Mouse (Mus musculus): ENCODE data around the gene Atl1.

Gene Atl1

DNA sequence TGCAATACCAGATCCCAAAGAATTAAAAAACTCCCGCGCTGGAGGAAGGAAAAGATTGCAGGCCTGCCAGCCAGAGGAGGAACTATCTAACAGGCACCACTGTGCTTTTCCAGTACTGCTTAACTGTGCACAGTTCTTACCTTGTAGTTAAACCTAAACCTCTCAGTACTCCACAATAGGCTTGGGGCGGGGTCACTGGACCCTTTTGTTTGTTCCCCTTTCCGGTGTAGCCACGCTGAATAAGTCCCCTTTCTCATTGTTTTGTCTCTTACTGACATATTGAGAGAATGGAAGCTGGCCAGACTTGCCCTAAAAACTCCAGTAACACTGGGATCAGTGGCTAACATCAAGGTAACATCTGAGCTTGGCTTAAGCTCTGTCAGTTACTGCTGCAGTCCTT is 45.3 kb downstream of the Atl1 start:
- no peak for DNase-seq (ENCODE audit: extremely low read depth, insufficient read length, low spot score)

DNA sequence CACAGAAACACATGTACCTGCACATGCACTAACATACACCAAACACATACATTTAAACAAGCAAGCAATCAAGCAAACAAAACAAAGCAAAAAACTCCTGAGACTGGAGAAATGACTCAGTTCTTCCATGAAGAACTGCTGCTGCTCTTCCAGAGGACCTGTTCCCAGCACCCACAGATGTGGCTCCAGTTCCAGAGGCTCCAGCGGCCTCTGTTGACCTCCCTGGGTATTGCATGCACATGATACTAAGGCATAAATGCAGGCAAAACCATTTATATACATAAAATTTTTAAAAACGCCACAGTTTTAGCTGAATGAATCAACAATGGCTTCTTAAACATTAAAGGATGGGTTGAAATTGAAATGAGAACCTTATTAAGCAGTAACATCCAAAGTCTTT is 46.9 kb downstream of the Atl1 start:
- DNase-seq (ENCODE audit: extremely low read depth, insufficient read length, low spot score), result no peak

DNA sequence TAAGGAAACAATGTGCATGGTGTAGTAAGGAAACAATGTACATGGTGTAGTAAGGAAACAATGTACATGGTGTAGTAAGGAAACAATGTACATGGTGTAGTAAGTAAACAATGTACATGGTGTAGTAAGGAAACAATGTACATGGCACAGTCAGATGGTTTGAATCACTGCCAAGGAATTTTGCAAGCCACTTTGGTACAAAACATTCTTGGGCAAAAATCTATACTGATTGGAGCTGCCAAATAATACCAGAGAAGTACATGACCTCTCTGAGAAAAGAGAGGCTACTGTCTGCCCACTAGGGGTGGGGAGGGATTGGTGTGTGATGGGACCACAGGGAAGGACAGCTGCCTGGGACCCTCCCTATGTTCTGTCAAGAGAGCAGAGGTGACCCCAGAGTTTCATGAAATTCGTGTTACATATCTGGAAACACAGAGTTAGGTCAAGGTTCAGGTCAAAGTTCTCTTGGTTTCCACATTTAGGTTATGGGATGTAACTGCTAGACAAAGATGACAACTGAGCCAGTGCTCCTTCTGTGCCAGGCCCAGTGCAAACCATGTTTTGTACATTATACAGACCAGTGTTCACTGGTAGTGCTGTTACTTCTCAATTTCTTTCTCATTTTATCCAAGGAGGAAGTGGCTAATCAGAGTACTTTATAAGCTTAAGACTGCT is 49.4 kb downstream of the Atl1 start:
- no peak for DNase-seq (ENCODE audit: extremely low read depth, insufficient read length, low spot score)

DNA sequence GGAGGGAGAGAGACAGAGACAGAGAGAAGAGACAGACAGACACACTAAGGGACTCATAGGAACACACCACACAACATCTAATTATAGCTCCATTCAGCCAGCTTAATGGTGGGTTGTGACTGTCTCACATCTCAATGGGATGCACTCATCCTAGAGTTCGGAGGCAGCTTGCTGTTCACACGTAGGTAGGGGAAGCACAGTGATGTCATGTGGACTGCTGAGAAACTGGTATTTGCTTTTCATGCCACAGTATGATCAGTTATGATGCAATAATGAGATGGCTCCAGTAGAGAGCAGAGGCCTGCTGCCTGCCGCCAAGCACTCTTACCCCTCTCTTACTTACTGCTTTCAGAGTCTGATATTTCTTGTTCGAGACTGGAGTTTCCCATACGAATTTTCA is 53.4 kb downstream of the Atl1 start:
- DNase-seq (ENCODE audit: extremely low read depth, insufficient read length, low spot score), result no peak

DNA sequence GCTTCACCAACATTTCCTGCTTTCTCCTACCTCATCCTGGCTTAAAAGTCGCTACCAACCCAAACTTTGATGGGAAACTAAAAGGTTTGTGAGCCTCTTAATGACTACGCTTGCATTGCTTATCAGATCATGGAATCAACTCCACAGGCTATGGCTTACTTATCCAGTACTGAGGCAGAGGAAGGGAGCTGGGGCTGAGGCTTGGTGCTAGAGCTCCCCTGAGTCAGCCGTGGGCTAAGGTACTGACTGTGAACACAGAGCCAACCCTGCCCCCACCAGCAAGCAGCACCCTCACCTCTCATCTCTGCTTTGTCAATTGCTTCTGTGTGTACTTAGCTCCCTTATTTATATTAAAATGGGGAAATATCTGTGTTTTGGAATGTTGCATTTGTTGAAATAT is 55.1 kb downstream of the Atl1 start:
- no peak for DNase-seq (ENCODE audit: extremely low read depth, insufficient read length, low spot score)

DNA sequence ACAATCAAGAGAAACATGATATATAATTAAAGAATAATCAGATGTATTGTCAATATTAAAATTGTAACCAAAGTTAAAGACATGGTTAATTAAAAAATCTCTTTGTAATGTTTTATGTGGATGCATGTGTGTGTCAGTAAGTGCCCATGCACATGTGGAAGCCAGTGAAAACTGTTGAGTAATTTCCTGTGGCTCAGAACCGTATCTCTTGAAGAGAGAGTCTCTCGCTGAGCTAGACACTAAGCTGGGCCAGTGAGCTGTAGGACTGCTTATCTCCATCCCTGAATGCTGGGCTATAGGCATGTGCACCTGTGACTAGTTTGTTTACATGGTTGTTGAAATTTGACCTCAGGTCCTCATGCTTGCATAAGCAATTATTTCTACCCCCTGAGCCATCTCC is 65.0 kb downstream of the Atl1 start:
- no peak for DNase-seq (ENCODE audit: extremely low read depth, insufficient read length, low spot score)

DNA sequence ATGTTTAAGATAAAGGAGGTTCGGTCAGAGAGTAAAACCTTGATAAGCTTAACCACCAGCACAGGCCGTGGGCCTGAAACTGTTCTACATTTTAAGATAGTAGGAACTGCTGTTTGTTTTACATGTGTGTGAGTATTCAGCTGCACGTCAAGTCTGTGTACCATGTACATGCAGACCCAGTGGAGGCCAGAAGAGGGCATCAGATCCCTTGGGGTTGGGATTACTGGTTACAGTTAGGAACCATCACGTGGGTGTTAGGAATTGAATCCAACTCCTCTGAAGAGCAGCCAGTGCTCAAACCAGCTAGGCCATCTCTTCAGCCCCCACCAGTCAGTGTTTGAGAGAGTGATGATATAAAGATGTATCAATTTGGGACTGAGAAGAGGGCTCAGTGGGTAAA is 70.1 kb downstream of the Atl1 start:
- no peak for DNase-seq (ENCODE audit: extremely low read depth, insufficient read length, low spot score)

DNA sequence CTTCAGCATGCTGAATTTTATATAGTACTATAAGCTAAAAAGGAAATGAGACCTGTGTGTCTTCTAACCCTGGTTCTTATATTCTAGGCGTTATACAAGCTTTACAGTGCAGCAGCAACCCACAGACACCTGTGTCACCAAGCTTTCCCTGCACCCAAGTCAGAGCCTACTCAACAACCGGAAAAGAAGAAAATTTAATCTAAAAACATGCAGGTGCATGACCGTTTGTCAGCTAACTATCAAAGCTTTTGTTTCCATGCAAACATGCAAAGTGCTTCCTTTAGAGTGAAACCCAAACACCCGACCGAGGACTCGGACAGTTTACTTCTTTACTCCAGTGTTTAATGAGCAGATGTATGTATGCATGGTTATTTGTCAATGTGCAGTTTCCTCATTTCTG is 70.7 kb downstream of the Atl1 start:
- DNase-seq (ENCODE audit: extremely low read depth, insufficient read length, low spot score), result no peak

DNA sequence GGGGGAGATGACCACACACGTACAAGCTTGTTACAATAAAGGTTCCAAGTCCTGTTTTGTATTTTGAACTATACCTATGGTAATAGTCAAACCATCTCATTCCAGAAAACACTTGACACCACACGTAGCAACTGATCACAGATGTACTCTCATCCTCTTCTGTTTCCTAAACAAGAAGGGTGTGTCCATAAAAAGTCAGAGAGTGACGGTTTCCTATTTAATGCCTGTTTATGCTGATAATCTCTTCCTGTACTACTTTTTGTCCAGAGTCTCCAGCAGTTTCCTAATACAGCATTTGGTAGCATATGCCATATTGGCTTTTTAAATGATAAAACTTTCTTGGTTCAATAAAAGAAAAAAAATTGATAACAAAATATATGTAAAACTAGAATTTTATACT is 73.2 kb downstream of the Atl1 start:
- no peak for DNase-seq (ENCODE audit: extremely low read depth, insufficient read length, low spot score)

DNA sequence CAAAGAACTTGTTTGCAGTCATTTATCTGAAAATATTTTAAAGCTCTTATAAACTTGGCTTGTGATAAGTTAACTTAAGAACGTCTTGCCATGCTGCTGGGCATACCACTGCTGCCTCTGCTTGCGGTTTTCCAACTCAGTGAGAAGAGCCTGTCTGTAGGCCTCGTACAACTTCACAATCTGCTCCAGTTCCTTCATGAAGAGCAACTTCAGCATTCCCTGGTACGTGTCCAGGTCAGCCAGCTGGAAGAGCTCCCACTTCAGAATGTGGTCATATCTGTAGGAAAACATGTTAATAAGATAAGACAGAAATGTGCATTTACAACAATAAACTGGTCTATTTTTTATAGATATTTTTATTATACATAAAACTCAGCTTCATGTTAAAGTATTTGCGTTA is 73.7 kb downstream of the Atl1 start:
- DNase-seq (ENCODE audit: extremely low read depth, insufficient read length, low spot score), result no peak

DNA sequence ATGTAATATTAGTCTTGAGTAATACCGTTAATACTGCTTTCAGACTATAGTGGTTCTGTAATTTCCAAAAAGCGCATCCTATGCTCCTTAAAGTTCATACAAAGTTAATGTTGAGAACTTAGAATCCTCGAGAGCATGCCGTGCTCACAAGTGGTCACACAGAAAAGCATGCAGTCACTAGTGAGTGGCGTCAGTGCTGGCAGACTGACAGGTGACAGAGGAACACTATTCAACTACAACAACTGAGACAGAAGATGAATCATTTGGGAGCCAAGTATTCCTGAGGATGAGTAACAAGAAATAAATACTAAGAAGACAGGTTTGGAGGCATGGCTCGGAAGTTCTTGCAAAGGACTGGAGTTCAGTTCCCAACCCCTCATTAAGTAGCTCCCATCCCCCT is 74.7 kb downstream of the Atl1 start:
- no peak for DNase-seq (ENCODE audit: extremely low read depth, insufficient read length, low spot score)

DNA sequence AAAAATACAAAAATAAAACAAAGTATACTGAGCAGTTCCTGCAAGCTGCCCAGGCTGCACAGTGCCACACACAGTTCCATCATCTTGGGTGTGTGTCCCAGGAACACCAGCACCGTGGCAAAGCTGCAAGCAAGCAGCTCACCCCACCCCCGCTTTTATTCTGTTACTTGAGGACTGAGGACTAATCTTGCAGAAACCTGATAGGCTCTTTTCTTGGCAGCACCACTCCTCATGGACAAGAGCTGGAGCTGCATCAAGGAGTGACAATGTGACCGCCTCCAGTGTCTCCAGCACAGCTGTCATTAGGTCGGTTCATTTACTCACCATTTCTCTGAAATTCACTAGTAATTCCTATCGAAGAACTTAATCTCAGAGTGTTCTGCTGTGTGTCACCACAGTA is 75.7 kb downstream of the Atl1 start:
- DNase-seq (ENCODE audit: extremely low read depth, insufficient read length, low spot score), result no peak

DNA sequence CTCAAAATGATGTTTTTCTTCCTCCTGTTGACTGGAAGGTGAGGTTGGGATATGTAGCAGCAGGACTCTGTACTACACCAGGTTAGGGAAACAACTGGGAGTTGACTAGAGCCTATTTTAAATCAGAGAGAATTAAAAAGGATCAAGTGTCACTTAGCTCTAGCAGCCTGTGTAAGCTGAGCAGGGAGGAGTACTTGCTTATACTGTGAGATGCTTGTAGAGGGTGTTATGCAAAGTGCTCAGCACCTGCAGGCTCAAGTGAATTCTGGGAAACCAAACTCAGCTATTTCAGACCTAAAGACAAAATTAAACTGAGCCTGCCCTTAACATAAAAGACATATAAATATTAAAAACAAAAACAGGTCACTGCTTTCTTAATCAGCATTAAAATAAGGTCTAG is 81.3 kb downstream of the Atl1 start:
- no peak for DNase-seq (ENCODE audit: extremely low read depth, insufficient read length, low spot score)

DNA sequence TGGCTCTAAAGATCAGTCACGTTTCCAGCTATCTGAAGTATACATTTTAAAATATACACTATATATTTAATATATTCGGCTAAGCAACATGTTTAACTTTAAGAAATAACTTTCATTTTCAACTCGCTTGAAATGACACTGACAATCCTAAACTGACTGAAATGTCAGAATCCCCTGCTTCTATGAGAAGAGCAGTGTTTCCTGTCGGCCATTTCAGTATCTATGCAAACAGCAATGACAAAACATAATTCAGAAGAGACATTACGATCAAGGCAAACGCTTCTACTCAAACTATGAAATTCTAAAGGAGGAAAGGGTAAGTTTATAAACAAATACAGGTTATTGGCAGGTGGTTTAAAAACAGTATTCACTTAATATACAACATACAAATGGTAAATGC is 84.3 kb downstream of the Atl1 start:
- no peak for DNase-seq (ENCODE audit: extremely low read depth, insufficient read length, low spot score)

DNA sequence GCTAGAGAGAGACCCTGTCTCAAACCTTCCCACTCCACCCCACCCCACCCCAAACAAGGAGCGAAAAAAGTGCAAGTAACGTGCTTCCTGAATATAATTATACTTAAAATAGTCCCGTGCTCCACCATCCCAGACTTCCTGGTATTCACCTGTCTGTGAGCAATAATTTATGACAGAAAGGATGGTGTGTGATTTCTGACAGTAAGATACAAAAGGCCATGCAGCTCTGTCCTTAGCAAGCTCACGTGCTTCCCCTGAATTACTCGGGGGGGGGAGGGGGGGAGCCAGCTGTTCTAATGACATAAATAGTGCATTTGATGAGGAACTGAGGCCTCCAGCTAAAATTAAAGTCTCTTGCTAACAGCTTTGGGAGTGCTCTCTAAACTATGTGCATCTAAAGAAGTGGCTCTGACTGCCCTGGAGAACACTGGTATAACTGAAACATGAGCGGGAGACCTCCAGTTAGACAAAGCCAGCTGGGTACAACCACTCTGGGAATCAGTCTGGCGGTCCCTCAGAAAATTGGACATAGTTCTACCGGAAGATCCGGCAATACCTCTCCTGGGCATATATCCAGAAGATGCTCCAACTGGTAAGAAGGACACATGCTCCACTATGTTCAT is 85.1 kb downstream of the Atl1 start:
- no peak for DNase-seq (ENCODE audit: extremely low read depth, insufficient read length, low spot score)

DNA sequence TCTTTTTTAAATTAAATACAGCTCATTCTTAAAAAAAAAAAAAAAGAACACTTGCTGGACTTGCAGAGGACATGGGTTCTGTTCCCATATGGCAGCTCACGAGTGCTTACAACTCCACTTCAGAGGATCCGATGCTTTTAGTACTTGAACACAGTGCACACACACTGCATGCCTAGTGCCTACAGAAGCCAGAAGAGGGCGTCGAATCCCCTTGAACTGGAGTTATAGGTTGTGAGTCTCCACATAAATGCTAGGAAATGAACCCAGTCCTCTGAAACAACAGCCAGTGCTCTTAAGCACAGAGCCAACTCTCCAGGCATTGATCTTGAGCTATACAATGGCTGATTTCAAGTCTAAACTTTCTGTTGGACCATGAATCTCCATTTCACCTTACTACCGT is 90.5 kb downstream of the Atl1 start:
- DNase-seq (ENCODE audit: extremely low read depth, insufficient read length, low spot score), result no peak

DNA sequence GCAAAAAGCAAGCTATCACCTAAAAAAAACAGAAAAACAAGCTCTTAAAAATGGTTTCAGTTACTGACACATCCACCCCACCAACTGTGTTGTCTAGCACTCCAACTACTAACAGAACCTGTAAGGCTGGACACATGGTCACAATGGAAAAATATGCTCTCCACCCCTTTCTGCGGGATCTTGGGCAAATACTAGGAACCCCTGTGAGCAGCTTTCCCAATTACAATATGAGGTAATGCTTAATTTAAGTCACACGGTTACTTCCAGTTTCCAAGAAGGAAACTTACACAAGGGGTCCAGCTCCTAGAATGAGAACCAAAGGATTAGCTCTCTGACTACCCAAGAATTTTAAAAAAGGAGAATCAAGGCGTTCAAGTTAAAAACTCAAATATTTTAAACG is 93.1 kb downstream of the Atl1 start:
- no peak for DNase-seq (ENCODE audit: extremely low read depth, insufficient read length, low spot score)

DNA sequence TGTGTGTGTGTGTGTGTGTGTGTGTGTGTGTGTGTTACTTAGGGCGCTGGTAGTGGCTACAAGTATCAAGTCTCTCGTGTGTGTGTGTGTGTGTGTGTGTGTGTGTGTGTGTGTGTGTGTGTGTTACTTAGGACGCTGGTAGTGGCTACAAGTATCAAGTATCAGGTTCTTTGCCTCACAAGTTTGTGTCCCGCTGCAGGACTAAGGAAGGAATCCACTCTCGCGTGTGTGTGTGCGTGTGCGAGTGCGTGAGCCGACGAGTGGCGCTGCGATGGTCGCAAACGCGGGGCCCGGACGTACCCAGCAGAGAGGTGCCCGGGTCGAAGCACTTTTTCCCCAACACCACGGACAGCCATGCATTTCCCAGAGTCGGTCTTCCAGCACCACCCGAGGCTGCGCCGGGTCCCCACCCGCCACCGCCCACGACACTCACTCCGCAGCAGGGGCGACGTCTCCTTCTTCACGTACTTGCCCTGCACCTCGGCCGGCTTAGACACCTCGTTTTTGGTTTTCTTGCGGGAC is 93.9 kb downstream of the Atl1 start:
- peak; percentile 76 for DNase-seq (ENCODE audit: extremely low read depth, insufficient read length, low spot score)

DNA sequence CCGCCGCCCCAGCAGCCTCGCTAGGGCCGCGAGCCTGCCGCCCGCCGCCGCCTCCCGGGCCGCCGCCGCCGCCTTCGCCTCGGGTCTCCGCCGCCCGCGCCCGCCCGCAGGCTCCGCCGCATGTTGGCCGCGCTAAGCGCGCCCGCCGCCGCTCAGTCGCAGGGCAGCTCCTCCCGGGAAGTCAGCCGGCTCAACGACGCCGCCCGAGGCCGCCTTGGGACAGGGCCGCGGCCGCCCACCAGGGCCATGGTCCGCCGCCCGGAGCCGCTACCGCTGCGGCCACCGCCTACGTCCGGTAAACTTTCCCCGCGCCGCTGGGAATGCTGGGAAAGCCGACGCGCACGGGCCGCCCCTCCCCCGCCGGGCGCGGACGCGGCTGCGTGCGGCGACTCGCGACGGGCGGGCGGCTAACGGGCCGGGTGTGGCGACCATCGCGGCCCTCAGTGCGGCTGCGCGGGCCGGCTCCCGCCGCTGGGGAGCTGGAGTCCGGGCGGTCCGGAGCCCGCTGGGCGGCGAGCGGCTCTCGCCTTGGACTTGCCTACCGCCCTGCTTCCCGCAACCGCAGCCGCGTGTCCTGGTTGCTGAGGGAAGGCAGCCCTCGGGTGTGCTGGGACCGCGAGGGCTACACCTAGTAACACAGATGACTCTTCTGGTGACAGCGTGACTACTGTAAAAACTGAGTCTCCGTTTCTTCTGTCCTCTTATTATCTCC is 94.5 kb downstream of the Atl1 start, which contains the start of gene Sav1:
TSS of gene Sav1 (minus strand) at position 217 of the 712 bp plus-strand sequence.
- DNase-seq (ENCODE audit: extremely low read depth, insufficient read length, low spot score), result peak; percentile 88

DNA sequence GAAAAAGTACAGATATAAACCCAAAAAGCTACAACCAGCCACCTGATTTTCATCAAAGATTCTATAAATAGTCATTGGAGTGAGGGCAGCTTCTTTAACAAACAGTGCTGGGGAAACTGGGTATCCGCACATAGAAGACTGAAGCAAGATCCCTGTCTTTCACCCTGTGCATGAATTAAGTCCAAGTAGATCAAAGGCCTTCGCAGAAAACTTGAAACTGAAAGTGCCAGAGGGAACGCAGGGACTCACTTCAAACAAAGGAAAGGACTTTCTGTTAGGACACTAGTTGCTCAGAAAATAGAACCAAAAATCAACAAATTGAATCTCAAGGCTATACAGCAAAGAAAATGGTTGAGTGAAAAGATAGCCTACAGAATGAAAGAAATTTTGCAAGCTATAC is 103.0 kb downstream of the Atl1 start:
- DNase-seq (ENCODE audit: extremely low read depth, insufficient read length, low spot score), result no peak

DNA sequence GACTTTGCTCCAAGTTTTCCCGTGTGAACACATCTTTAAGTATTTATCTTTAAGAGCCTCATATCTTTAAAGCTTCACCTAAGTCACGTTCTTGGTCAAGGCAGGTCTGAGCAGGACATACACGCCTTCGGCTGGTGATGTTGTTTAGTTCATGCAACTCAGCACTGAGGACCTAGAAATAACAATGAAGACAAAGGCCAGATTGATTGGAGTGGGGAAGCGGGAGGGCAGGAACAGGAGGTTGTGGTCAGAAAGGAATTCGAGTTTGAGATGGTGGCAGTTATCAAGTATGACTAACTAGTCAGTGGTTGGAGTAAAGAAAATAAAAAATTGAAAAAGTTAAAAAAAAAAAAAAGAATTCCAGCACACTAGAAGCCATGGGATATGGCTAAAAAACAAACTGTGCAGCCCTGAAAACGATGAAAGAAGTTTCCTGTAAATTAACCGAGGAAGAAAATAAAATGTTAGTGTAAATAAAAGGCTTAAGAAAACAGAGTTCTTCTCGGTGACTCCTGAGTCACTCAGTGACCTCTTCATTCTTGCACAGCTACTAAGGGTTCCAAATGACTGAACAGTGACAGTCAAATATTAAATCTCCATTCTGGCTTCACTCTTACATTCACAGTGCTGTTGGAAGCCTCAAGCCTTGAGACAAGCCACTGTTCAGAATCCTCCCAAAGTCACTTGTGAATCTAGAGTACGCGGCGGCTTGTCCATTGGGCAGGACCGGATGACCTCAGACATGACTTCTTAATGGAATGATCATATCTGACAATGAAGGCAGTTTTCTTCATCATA is 106.0 kb downstream of the Atl1 start:
- peak; percentile 80 for DNase-seq (ENCODE audit: extremely low read depth, insufficient read length, low spot score)
